Mouse (Mus musculus) limb, embryonic 15.5 days (tissue): ENCODE measurements at regions not wholly inside any gene's neighbourhood (a gene's known extent, or its start where the extent isn't known, plus 50 kb on each side); places are given as distances from the start of the nearest gene placed in this dataset.
A peak's percentile ranks its signal among the peaks of the same experiment; 100 is the strongest.

Experiments
- ATAC-seq: fragments of 200-750 bp; cut with Nextera tagmentation; 2 replicates; pipeline ENCODE4 v1.8.0; 2017; ENCODE audit warnings: low read depth, moderate TSS enrichment; ENCODE audit not compliant: insufficient number of reproducible peaks, low FRiP score, low TSS enrichment
- H3K27ac ChIP-seq: fragments of 300-500 bp; sonication (generic); 2 replicates; pipeline ENCODE4 v1.5.1; 2015; ENCODE audit warnings: moderate library complexity, mild to moderate bottlenecking, inconsistent platforms
- H3K27me3 ChIP-seq: fragments of 300-500 bp; sonication (generic); 2 replicates; pipeline ENCODE4 v1.6.1; 2015; ENCODE audit warnings: inconsistent platforms
- H3K36me3 ChIP-seq: fragments of 300-500 bp; sonication (generic); 2 replicates; pipeline ENCODE4 v1.6.1; 2015; ENCODE audit warnings: inconsistent platforms
- H3K4me1 ChIP-seq: fragments of 300-500 bp; sonication (generic); 2 replicates; pipeline ENCODE4 v1.6.1; 2015; ENCODE audit warnings: inconsistent platforms
- H3K4me2 ChIP-seq: fragments of 300-500 bp; sonication (generic); 2 replicates; pipeline ENCODE4 v1.6.1; 2015; ENCODE audit warnings: mild to moderate bottlenecking, inconsistent platforms
- H3K4me3 ChIP-seq: fragments of 300-500 bp; sonication (generic); 2 replicates; pipeline ENCODE4 v1.5.1; 2015; ENCODE audit warnings: mild to moderate bottlenecking, inconsistent platforms
- H3K9ac ChIP-seq: fragments of 300-500 bp; sonication (generic); 2 replicates; pipeline ENCODE4 v1.6.1; 2015; ENCODE audit warnings: inconsistent platforms
- H3K9me3 ChIP-seq: fragments of 300-500 bp; sonication (generic); 2 replicates; pipeline ENCODE4 v1.6.1; 2016; ENCODE audit warnings: inconsistent platforms
- WGBS: fragments of 180-500 bp; shearing (Covaris S2); methylation state at CpG from one replicate; pipeline ENCODE4 v1.1.7; 2015; 5-methylcytosine and 5-hydroxymethylcytosine counted together

DNA sequence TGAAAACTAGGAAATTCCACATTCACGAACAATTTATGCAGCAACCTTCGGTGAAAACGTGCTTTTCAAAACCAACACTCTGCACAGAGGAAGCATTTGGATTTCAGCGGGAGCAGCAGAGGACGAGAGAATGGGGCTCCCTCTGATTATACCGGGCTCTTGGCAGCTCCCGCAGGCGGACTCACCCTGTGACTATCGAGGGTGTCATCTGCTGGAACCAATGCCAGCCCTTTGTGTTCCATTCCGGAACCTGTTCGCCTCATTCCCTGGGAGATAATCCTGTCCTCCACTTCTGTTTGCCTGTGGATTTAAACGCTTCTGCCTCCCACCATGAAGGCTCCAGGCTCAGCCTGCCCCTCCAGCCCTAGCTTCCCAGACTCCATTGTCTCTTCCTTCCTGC is 77.1 kb downstream of the Utp18 start:
- no peak for ATAC-seq
- 84% methylated on average over 12 of the region's 12 CpGs for WGBS
- Histone ChIP-seq H3K9me3 (no peaks in the 10 kb centered on the region), H3K4me3 (no peak overlapping the region), H3K4me2 (no peak overlapping the region), H3K27ac (no peak overlapping the region), H3K36me3 (no peaks in the 10 kb centered on the region), H3K4me1 (no peaks in the 10 kb centered on the region), H3K9ac (no peak overlapping the region), H3K27me3 (peaks cover under 1% of the 10 kb centered on the region; the same call in 1 of the 2 replicates)

DNA sequence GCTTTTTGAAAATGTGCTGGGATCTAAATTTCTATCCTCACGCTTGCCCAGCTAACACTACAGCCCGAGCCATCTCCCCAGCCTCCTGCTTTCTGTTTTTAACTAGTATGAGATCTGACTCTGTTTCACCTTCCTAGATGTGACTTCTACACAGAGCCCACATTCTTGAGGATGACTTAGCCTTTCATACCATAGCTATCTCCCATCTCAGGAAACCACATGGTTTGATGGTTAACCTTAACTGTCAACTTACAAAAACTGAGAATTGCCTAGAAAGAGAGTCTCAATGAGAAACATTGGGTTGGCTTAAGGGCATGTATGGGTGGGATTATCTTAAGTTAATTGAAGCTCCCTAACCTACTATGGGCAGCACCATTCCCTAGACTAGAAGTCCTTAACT is 78.4 kb downstream of the Utp18 start:
- ATAC-seq, result no peak
- H3K4me3 ChIP-seq, result no peak overlapping the region
- H3K4me1 ChIP-seq, result no peaks in the 10 kb centered on the region
- no peak overlapping the region for H3K9ac ChIP-seq
- WGBS, result 94% methylated on average over 2 of the region's 2 CpGs
- H3K27ac ChIP-seq, result no peak overlapping the region
- no peak overlapping the region for H3K4me2 ChIP-seq
- no peaks in the 10 kb centered on the region for H3K27me3 ChIP-seq
- H3K9me3 ChIP-seq, result no peaks in the 10 kb centered on the region
- no peaks in the 10 kb centered on the region for H3K36me3 ChIP-seq

DNA sequence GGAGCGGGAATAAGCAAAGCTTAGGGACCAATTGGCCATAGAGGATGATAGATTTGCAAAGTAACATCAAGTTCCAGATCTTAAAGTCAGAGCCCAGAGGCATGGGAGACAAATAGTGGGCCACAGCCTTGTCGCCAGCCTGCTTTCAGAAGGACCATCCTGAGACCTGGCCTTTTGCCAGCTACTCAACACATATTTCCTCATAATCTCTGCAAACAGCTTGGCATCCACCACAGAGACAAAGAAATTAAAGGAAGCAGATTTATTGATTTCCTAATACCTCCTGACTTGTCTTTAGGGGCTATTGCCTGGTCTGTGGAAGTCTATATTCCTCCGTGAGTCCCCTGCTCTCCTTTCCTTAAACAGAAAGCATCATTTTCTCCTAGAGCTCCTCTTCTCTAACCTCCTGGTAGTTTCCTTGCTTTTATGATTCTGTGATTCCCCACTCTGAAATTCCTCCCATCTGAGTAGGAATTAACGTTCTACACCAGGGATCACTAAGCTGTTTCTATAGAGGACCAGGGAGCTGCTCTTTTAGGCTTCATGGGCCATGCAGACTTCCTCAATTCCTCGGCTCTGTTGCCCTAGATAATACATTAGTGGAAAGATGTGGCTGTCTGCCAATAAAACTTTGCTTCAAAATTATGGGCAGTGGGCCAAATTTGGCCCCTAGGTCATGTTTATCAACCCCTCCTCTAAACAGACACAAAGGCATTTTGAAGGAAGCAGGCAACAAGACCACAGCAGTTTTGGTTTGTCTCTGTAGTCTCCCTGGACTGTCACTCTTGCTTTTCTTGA is 114.2 kb downstream of the Utp18 start:
- no peak for ATAC-seq
- Histone ChIP-seq H3K4me2 (no peak overlapping the region), H3K27ac (no peak overlapping the region), H3K4me3 (no peak overlapping the region), H3K9ac (no peak overlapping the region), H3K4me1 (no peaks in the 10 kb centered on the region), H3K27me3 (no peaks in the 10 kb centered on the region), H3K36me3 (no peaks in the 10 kb centered on the region), H3K9me3 (no peaks in the 10 kb centered on the region)
- WGBS, result 70% methylated on average over 5 of the region's 5 CpGs

DNA sequence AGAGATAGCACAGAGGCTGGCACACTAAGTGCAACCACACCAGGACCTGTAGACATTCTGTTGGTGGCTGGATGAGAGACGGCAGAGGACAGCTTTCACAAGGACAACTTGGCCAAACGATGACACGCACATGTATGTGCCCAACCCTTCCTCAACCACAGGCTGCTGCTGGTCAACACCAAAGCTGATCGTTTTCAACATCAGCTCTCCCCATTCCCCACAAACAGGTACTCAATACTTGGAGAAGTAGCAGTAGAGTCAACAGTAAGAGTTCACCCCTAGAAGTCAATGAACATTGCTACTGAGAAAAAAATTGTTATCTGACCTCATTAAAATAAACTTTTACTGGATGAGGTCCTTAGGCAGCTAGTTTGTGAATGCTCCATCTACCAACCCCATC is 119.6 kb downstream of the Utp18 start:
- 95% methylated on average over 4 of the region's 4 CpGs for WGBS
- Histone ChIP-seq H3K27me3 (no peaks in the 10 kb centered on the region), H3K4me2 (no peak overlapping the region), H3K36me3 (no peaks in the 10 kb centered on the region), H3K9me3 (no peaks in the 10 kb centered on the region), H3K9ac (no peak overlapping the region), H3K27ac (no peak overlapping the region), H3K4me1 (peaks cover 3% of the 10 kb centered on the region; the same call in 1 of the 2 replicates), H3K4me3 (no peak overlapping the region)
- no peak for ATAC-seq

DNA sequence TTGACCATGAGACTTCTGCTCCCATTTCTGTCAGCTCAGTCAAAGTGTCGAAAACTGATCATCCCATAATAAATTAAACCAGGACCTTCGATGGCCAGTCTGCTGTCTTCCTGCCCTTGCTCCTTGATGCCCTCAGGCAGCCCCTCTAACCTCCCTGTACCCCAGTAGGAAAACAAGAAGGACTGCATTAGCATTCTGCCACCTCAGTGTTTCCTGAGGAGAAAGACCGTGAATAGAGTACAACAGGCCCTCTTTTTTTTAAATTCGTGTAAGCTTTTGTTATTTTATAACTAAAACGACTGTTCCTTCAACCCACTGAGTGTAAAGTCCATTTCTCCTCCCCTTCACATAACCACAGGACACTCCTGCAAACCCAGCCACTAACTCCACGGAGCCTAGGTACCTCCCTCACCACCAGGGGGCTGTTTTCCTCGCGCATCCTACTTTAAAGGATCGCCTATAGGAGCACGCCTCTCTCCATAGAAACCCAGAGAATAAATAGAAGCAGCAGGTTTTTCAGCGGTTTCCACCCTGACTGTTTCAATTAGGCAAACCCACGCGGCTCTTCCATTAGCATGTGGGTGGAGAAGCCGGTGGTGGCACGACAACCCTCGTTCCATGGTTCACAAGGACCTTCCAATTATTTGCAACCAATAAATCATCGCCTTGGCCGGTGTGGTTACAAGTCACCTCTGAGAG is 122.6 kb downstream of the Utp18 start:
- no peak overlapping the region for H3K27ac ChIP-seq
- H3K4me3 ChIP-seq, result no peak overlapping the region
- H3K4me1 ChIP-seq, result peaks cover 3% of the 10 kb centered on the region; the same call in 1 of the 2 replicates
- no peaks in the 10 kb centered on the region for H3K27me3 ChIP-seq
- WGBS, result 11% methylated on average over 18 of the region's 18 CpGs
- H3K4me2 ChIP-seq, result peak overlapping the region; percentile 31; the same call in 1 of the 2 replicates
- H3K9ac ChIP-seq, result no peak overlapping the region
- H3K36me3 ChIP-seq, result no peaks in the 10 kb centered on the region
- H3K9me3 ChIP-seq, result no peaks in the 10 kb centered on the region
- ATAC-seq, result no peak

DNA sequence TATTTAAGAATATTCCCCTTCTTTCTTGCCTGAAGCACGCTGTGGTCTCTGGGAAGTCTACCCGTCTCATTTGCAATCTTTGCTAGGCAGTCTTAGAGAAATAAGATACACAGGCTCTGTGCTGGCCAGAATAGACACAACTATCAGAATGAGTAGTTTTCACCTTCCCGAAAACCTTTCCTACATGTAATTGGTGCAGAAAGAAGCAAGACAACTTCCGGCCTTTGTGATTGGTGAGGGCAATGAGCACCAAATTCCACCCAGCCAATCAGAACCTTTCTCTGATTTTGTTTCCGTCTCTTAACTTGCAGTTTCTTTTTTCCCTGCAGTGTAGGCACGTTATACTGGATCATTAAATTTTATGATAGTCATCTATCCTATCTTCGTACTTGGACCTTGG is 127.7 kb downstream of the Utp18 start:
- Histone ChIP-seq H3K27me3 (no peaks in the 10 kb centered on the region), H3K4me2 (no peak overlapping the region), H3K4me3 (no peak overlapping the region), H3K36me3 (no peaks in the 10 kb centered on the region), H3K27ac (no peak overlapping the region), H3K9me3 (no peaks in the 10 kb centered on the region), H3K9ac (no peak overlapping the region), H3K4me1 (no peaks in the 10 kb centered on the region)
- WGBS, result 75% methylated on average over 7 of the region's 7 CpGs
- no peak for ATAC-seq

DNA sequence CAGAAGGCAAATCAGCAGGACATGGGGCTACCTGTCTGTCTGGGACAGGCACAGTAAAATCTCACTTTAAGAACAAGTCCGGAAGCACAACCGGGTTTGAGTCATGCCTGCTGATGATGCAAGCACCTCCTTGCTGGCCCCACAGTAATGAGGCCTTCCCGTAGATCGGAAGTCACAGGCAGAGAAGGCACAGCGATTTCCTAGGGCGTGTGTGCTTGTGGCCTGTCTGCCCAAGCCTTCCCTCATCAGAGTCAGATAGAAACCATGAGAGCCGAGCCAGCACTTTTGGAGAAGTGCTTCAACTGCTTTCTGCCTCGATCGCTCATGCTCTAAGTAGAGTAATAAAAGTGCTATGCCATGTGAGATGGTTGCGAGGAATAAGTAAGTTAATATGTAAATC is 148.9 kb downstream of the Utp18 start:
- no peak for ATAC-seq
- 81% methylated on average over 10 of the region's 10 CpGs for WGBS
- Histone ChIP-seq H3K9me3 (no peaks in the 10 kb centered on the region), H3K9ac (no peak overlapping the region), H3K4me1 (no peaks in the 10 kb centered on the region), H3K4me2 (no peak overlapping the region), H3K27me3 (no peaks in the 10 kb centered on the region), H3K27ac (no peak overlapping the region), H3K4me3 (no peak overlapping the region), H3K36me3 (no peaks in the 10 kb centered on the region)

DNA sequence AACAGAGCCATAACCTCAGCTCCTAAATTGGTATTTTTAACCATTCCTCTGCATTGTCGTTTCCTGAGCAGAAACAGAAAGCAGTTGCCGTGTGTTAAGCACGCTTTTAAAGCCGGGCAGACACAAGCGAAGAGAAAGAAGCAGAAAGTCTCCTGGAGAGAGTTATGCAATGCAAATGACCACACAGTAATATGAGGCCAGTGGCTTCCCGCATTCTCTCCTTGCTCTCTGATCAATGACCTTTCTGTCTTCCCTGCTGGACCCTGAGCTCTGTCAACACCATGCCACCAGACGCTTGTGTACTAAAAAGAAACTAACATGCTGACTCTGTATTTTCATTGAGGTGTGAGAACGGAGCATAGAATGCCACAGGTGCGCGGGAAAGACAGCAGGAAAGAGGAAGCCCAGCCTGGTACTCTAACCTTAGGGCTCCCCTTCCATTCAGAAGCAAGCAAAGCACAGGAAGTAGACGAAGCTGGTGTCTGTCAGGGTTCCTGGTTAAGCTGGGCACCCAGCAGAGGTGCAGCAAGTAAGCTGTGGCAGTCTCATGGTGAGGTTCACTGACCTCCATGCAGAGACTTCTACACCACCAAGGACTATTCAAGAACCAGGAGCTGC is 151.9 kb downstream of the Utp18 start:
- no peak overlapping the region for H3K4me3 ChIP-seq
- no peaks in the 10 kb centered on the region for H3K36me3 ChIP-seq
- H3K4me2 ChIP-seq, result no peak overlapping the region
- no peaks in the 10 kb centered on the region for H3K9me3 ChIP-seq
- H3K4me1 ChIP-seq, result no peaks in the 10 kb centered on the region
- no peak overlapping the region for H3K27ac ChIP-seq
- no peak overlapping the region for H3K9ac ChIP-seq
- no peak for ATAC-seq
- 45% methylated on average over 11 of the region's 11 CpGs for WGBS
- H3K27me3 ChIP-seq, result no peaks in the 10 kb centered on the region

DNA sequence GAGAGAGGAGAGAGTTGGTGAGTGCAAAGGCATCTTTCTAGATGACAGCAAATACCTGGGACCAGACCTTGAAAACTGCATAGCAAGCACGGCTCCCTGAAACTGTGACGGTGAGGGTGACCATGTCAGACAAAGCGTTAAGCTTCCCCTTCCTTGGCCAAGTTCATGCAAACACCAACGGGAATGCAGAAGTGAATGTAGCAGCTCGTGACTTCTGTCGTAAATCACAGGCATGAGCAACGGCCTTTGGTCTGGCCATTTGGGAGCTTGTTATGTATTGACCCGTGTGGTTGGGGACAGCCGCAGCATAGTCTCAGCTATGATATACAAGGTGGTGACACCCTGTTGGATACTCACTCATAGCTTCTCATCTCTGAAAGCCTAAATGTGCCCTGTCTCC is 156.4 kb downstream of the Utp18 start:
- H3K4me3 ChIP-seq, result no peak overlapping the region
- no peak overlapping the region for H3K9ac ChIP-seq
- no peaks in the 10 kb centered on the region for H3K4me1 ChIP-seq
- no peaks in the 10 kb centered on the region for H3K36me3 ChIP-seq
- WGBS, result 68% methylated on average over 9 of the region's 9 CpGs
- no peak for ATAC-seq
- no peaks in the 10 kb centered on the region for H3K27me3 ChIP-seq
- H3K9me3 ChIP-seq, result no peaks in the 10 kb centered on the region
- H3K4me2 ChIP-seq, result no peak overlapping the region
- no peak overlapping the region for H3K27ac ChIP-seq

DNA sequence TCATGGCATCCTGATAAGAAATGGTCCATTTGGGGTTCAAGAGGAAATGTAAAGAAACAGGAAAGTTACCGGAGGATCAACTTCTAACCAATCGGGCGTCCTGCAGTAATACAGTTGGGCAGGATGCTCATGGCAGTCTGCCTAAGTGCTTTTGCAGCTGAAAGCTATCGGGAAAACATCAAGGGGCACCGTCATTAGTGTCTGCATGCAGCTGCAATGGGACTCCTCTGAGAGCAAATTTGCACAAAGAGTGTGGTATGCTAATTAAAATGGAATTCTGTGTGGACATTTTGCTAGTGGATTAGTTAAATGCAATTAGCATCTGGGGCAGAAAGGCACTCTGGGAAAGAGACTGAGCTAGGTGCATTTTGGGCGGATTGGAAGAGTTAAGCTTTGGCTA is 160.3 kb downstream of the Utp18 start:
- no peak for ATAC-seq
- no peak overlapping the region for H3K4me2 ChIP-seq

DNA sequence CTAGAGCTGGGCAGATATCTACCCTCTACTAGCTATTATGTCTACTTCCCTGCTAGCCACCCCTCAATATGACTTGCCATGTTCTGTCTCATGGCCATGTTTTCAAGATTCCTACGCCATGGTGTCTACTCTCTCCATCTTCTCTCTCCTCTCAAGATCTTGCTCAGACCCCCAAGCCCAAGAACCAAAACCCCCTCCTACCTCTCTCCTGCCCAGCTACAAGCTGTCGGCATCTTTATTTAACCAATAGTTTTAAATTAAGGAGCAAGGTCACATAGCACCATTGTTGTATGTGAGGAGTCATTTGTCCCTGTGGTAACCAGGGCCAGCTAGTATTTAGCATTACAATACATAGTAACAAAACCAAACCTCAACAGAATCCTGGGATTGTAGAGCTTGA is 166.4 kb downstream of the Utp18 start:
- Histone ChIP-seq H3K27ac (no peak overlapping the region), H3K9ac (no peak overlapping the region), H3K36me3 (no peaks in the 10 kb centered on the region), H3K9me3 (no peaks in the 10 kb centered on the region), H3K4me3 (no peak overlapping the region), H3K4me2 (no peak overlapping the region), H3K4me1 (no peaks in the 10 kb centered on the region), H3K27me3 (no peaks in the 10 kb centered on the region)
- ATAC-seq, result no peak
- WGBS, result 91% methylated on average over 2 of the region's 2 CpGs

More for the DNA sequence above, 160.3 kb downstream of the Utp18 start:
- WGBS, result 54% methylated on average over 6 of the region's 6 CpGs
- Histone ChIP-seq H3K27ac (no peak overlapping the region), H3K36me3 (no peaks in the 10 kb centered on the region), H3K9ac (no peak overlapping the region), H3K9me3 (no peaks in the 10 kb centered on the region), H3K4me3 (no peak overlapping the region), H3K4me1 (no peaks in the 10 kb centered on the region), H3K27me3 (no peaks in the 10 kb centered on the region)

DNA sequence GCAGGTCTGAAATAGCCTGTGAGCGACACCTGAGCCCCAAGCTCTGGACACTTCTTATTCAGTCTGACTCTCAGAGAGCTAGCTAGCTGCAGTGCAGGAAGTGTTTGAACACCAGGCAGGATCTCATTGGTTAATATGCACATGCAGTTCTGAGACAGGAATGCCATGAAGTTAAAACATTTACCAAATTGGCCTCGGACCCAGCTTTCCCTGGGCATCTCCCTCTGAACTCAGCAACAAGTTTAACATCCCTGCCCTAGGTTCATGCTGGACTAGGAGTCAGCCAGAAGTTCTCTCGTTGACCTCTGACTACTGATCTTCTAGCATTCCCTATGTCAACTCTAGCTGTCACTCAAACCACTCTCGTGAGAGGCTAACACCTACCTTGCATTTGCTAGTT is 175.9 kb downstream of the Utp18 start:
- no peak overlapping the region for H3K27ac ChIP-seq
- H3K4me1 ChIP-seq, result no peaks in the 10 kb centered on the region
- 73% methylated on average over 4 of the region's 4 CpGs for WGBS
- ATAC-seq, result no peak
- H3K9ac ChIP-seq, result no peak overlapping the region
- no peak overlapping the region for H3K4me2 ChIP-seq
- no peaks in the 10 kb centered on the region for H3K9me3 ChIP-seq
- H3K27me3 ChIP-seq, result no peaks in the 10 kb centered on the region
- H3K4me3 ChIP-seq, result no peak overlapping the region
- no peaks in the 10 kb centered on the region for H3K36me3 ChIP-seq
